Mouse (Mus musculus) megakaryocyte, embryonic 14.5 days (primary cell): ENCODE data around the gene Trp53i11.

ENCODE experiments used
- FLI1 ChIP-seq: IDR thresholded peaks from 2 replicates; pipeline ENCODE4 v1.6.1; 2012; ENCODE audit warnings: low read length, inconsistent platforms, mixed read lengths
- GATA1 ChIP-seq: IDR thresholded peaks from 3 replicates; pipeline ENCODE4 v1.6.1; 2012; ENCODE audit warnings: mixed read lengths, low read length, inconsistent platforms, borderline replicate concordance

DNA sequence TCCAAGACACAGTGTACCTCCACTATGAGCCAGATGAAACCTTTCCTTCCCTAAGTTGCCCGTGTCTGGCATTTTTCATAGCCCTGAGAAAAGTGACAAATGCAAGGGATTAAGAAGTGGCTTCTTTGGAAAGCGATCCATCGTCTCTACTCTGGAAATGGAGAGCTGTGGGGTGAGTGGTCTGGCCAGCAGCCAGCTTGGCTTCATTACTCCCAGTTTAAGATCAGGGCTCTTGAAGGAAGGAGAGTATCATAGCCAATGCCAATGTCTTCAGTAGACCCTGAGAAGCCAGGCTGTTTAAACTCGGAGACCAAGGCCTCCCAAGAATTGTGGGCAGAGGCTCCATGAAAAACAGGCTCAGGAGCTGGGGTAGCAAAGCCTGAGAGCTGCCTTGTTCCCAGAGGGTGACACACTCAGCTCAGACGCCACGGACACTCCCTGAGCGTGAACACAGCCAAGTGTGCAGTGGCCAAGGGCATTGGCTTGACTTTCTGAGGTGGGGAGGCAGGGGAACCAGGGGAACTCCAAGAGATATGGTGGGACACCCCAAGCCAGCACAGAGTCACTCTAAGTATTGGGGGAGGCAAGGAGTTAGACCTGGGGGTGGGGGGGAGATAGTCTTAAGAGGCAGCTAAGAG, 31.1 kb downstream of the Trp53i11 start:
- TF ChIP-seq GATA1 (no peak), FLI1 (no peak)
